Mouse (Mus musculus): ENCODE measurements around the gene Rpl3. TPM values are rescaled to one million over a fixed set of nuclear protein-coding genes. Genes with fewer than 3 reads are reported as not detected.
"Not testable (repeated sequence)": the region's sequence is repeated elsewhere in the genome, so short reads cannot be mapped to it uniquely, and the experiment has no call there.

Gene Rpl3
- polyA plus RNA-seq, 1 experiment from 2014 or later = 1,053 TPM

DNA sequence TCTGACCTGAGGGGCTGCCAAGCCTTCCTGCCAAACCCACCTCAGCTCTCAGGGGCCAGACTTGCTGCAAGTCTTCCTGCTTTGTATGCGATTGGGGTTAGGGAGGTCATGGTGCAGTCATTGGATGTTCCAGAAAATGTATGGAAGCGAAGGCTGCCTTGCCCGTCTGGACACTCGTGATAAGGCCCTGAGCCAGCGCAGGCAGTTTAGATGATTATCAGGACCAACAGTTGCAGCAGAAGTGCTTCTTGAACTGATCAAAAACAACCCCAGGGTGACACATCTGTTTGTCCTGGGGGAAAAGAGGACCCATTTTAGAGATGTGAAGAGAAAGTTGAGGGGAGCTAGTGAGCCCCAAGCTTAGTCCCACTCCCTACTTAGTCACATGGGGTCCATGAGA, 39.0 kb upstream of the Rpl3 start:
- Histone ChIP-seq H3K36me3 (no peaks in the 10 kb centered on the region), H3K4me2 (no peak overlapping the region), H3K27ac (no peak overlapping the region), H3K27me3 (no peaks in the 10 kb centered on the region), H3K9me3 (no peaks in the 10 kb centered on the region), H3K4me3 (no peak overlapping the region), H3K4me1 (peaks cover 18% of the 10 kb centered on the region), H3K9ac (no peak overlapping the region)
- ATAC-seq (ENCODE audit: borderline replicate concordance, extremely low read depth, low FRiP score, low TSS enrichment) = no peak
- 59% methylated on average over 5 of the region's 5 CpGs for WGBS

DNA sequence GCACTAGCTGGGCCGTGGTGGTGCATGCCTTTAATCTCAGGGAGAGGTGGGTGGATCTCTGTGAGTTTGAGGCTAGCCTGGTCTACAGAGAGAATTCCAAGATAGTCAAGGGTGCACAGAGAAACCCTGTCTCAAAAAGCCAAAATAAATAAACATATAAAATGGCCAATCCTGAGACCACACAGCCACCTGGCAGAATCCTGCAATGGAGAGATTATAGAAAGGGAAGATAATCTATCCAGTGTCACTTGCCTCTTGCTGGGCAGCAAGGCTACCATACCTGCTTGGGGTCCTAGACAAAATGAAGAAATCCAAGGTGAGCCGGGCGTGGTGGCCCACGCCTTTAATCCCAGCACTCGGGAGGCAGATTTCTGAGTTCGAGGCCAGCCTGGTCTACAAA, 38.3 kb upstream of the Rpl3 start:
- H3K9ac ChIP-seq = no peak overlapping the region
- H3K4me2 ChIP-seq = no peak overlapping the region
- H3K9me3 ChIP-seq = no peaks in the 10 kb centered on the region
- no peaks in the 10 kb centered on the region for H3K27me3 ChIP-seq
- no peaks in the 10 kb centered on the region for H3K36me3 ChIP-seq
- 85% methylated on average over 6 of the region's 6 CpGs for WGBS
- no peak overlapping the region for H3K4me3 ChIP-seq
- H3K4me1 ChIP-seq = peaks cover 25% of the 10 kb centered on the region
- no peak overlapping the region for H3K27ac ChIP-seq
- no peak for ATAC-seq (ENCODE audit: borderline replicate concordance, extremely low read depth, low FRiP score, low TSS enrichment)

DNA sequence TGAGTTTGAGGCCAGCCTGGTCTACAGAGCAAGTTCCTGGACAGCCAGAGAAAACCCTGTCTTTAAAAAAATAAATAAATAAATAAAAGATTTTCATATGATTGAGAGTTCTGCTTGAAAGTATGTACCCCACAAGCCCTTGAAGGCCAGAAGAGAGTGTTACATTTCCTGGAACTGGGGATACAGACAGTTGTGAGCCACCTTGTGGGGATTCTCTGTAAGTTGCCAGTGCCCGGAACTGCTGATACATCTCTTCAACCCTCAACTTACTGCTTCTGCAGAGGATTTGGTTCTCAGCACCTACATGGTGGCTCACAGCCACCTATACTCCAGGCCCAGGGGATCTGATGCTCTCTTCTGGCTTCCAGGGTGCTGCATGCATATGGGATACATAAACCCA, 35.5 kb upstream of the Rpl3 start:
- no peak overlapping the region for H3K4me3 ChIP-seq
- no peaks in the 10 kb centered on the region for H3K36me3 ChIP-seq
- 56% methylated on average over 1 of the region's 1 CpGs for WGBS
- no peak overlapping the region for H3K27ac ChIP-seq
- no peak for ATAC-seq (ENCODE audit: borderline replicate concordance, extremely low read depth, low FRiP score, low TSS enrichment)
- no peak overlapping the region for H3K4me2 ChIP-seq
- H3K9ac ChIP-seq = no peak overlapping the region
- H3K4me1 ChIP-seq = peaks cover 10% of the 10 kb centered on the region; the same call in 1 of the 2 replicates
- no peaks in the 10 kb centered on the region for H3K27me3 ChIP-seq
- H3K9me3 ChIP-seq = no peaks in the 10 kb centered on the region

DNA sequence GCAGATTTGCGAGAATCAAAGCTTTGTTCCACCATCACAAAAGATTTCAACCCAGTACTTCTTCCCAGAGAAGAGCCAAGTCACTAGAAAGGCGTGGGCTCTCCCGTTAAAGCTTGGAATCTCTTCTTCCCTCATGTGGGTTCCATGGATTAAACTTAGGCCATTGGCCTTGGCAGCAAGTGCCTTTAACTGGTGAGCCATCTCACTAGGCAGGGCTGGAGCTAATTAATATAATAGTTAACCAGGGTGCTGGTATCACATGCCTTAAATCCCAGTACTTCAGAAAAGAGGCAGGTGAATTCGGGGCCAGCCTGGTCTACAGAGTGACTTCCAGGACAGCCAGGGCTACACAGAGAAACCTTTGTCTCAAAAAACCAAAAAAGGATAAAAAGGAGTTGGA, 33.0 kb upstream of the Rpl3 start:
- WGBS = 69% methylated on average over 4 of the region's 4 CpGs
- no peaks in the 10 kb centered on the region for H3K36me3 ChIP-seq
- H3K27me3 ChIP-seq = no peaks in the 10 kb centered on the region
- peak overlapping the region; percentile 81; the same call in 1 of the 2 replicates for H3K27ac ChIP-seq
- H3K4me1 ChIP-seq = peaks cover 10% of the 10 kb centered on the region; the same call in 1 of the 2 replicates
- H3K9ac ChIP-seq = no peak overlapping the region
- no peaks in the 10 kb centered on the region for H3K9me3 ChIP-seq
- no peak overlapping the region for H3K4me2 ChIP-seq
- no peak overlapping the region for H3K4me3 ChIP-seq
- ATAC-seq (ENCODE audit: borderline replicate concordance, extremely low read depth, low FRiP score, low TSS enrichment) = no peak

DNA sequence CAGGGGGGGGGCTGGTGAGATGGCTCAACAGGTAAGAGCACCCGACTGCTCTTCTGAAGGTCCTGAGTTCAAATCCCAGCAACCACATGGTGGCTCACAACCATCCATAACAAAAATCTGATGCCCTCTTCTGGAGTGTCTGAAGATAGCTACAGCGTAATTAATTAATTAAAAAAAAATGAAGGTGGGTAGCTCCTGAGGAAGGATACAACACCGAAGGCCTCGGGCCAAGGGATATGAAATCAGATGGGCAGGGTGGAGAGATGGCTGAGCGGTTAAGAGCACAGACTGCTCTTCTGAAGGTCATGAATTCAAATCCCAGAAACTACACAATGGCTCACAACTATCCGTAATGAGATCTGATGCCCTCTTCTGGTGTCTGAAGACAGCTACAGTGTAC, 30.8 kb upstream of the Rpl3 start:
- not testable (repeated sequence) for H3K4me3 ChIP-seq; H3K36me3 ChIP-seq; ATAC-seq (ENCODE audit: borderline replicate concordance, extremely low read depth, low FRiP score, low TSS enrichment); H3K4me2 ChIP-seq; H3K27ac ChIP-seq; H3K9me3 ChIP-seq; H3K9ac ChIP-seq; H3K27me3 ChIP-seq
- H3K4me1 ChIP-seq = peaks cover 10% of the 10 kb centered on the region; the same call in 1 of the 2 replicates
- WGBS = 93% methylated on average over 6 of the region's 6 CpGs

DNA sequence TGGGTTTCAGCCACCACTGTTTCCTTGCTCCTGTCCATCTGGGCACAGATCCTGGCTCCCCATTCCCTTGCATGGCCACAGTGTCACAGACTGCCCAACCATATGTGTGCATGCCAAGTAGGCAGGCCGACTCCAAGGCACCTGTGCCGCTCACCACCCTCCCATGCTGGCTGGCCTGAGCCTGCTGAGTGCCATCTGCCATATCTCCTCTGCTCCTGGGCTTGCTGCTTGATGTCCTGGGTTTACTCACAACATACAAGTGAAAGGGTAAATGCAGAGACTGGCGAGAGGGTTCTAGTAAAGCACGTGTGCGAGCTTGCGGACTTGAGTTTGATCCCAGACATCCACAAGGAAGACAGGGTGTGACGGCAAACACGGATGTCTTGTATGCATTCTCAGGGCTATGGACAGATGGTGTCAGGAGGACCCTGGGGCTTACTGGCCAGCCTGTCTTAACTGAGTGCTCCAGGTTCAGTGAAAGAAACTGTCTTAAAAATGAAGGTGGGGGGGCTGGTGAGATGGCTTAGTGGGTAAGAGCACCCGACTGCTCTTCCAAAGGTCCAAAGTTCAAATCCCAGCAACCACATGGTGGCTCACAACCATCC, 30.2 kb upstream of the Rpl3 start:
- Histone ChIP-seq H3K27ac (no peak overlapping the region), H3K4me3 (no peak overlapping the region), H3K9ac (no peak overlapping the region), H3K4me1 (peaks cover 10% of the 10 kb centered on the region; the same call in 1 of the 2 replicates), H3K9me3 (no peaks in the 10 kb centered on the region), H3K36me3 (no peaks in the 10 kb centered on the region), H3K27me3 (no peaks in the 10 kb centered on the region), H3K4me2 (no peak overlapping the region)
- WGBS = 87% methylated on average over 9 of the region's 9 CpGs
- ATAC-seq (ENCODE audit: borderline replicate concordance, extremely low read depth, low FRiP score, low TSS enrichment) = no peak

DNA sequence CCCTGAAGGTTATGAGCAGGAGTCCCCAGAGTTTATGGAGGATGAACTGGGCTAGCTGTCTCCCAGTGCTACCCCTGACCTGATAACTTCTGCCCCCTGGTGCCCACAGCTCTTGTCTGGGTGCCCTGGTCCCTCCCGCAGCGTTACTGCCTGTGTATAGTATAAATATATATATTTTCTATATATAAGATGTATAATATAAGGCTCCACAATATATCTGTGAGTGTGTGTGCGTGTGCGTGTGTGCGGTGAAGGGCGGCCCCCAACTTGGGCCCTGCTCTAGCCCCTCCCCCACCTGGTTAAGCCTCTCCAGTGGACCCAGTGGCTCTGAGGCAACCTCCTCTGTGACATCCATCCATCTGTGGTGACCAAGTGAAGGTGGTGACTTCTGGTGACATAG, 27.4 kb upstream of the Rpl3 start:
- Histone ChIP-seq H3K27ac (no peak overlapping the region), H3K9ac (no peak overlapping the region), H3K4me3 (no peak overlapping the region), H3K36me3 (no peaks in the 10 kb centered on the region), H3K9me3 (no peaks in the 10 kb centered on the region), H3K4me1 (no peaks in the 10 kb centered on the region; the same call in 1 of the 2 replicates), H3K27me3 (no peaks in the 10 kb centered on the region), H3K4me2 (no peak overlapping the region)
- WGBS = 79% methylated on average over 6 of the region's 6 CpGs
- ATAC-seq (ENCODE audit: borderline replicate concordance, extremely low read depth, low FRiP score, low TSS enrichment) = no peak

DNA sequence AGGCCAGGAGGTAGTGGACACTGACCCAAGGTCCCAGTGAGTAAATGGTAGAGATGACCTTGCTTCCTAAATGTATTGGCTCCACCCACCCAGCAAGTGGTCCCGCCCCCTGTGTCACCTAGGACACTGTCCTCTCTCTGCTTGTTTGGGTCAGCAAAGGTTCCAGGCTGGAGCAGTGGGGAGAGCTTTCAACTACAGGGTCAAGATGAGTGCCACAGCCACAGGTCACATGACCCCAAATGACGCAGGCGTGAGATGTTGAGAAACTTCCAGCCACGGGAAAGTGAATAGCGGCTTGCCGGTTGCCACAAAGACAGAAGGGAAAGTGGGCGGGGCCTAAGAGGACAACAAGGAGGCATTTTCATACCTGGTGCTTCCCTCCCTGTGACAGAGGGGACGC, 25.5 kb upstream of the Rpl3 start:
- no peak overlapping the region for H3K4me2 ChIP-seq
- no peaks in the 10 kb centered on the region for H3K27me3 ChIP-seq
- H3K36me3 ChIP-seq = no peaks in the 10 kb centered on the region
- no peaks in the 10 kb centered on the region for H3K9me3 ChIP-seq
- H3K9ac ChIP-seq = no peak overlapping the region
- WGBS = 43% methylated on average over 8 of the region's 8 CpGs
- H3K4me1 ChIP-seq = no peaks in the 10 kb centered on the region; the same call in 1 of the 2 replicates
- no peak overlapping the region for H3K27ac ChIP-seq
- no peak overlapping the region for H3K4me3 ChIP-seq
- no peak for ATAC-seq (ENCODE audit: borderline replicate concordance, extremely low read depth, low FRiP score, low TSS enrichment)

DNA sequence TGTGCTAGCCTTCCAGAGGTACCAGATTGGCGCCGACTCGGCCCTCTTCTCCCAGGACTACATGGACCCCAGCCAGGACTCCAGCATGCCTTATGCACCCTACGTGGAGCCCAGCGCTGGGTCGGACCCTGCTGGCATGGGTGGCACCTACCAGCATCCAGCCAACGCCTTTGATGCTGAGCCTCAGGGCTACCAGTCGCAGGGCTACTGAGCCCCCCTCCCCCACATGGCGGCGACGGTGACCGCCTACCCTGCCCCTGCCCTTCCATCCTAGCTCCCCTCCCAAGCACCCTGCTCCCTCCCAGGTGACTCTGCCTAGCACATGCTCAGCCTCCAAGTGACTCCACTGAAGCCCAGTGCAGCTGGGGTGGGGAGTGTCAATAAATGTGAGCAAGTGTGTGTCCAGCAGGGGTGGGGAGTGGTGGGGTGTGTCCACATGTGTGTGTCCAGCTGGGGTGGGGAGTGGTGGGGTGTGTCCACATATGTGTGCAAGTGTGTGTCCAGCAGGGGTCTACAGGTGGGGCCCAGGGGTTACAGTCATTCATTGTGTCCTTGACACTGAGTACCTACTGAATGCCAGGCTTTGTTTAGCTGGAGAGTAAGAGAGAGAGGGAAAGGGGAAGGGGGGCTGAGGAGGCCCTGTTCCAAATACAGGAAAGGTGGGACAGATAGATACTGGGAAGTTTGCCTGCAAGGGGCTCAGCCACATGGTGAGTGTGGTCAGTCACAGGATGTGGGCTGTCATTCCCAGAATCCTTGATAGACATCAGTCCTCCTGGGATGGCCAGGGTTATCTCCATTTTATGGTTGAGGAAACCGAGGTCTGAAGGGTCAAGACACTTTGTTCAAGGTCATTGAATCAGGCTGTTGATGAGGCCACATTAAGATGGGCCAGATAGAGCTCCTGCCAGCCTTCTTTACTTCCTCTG, 24.5 kb upstream of the Rpl3 start:
- Histone ChIP-seq H3K36me3 (no peaks in the 10 kb centered on the region), H3K4me1 (no peaks in the 10 kb centered on the region; the same call in 1 of the 2 replicates), H3K9me3 (no peaks in the 10 kb centered on the region), H3K27me3 (no peaks in the 10 kb centered on the region), H3K4me3 (no peak overlapping the region), H3K4me2 (no peak overlapping the region), H3K9ac (no peak overlapping the region), H3K27ac (no peak overlapping the region)
- 66% methylated on average over 13 of the region's 13 CpGs for WGBS
- no peak for ATAC-seq (ENCODE audit: borderline replicate concordance, extremely low read depth, low FRiP score, low TSS enrichment)

DNA sequence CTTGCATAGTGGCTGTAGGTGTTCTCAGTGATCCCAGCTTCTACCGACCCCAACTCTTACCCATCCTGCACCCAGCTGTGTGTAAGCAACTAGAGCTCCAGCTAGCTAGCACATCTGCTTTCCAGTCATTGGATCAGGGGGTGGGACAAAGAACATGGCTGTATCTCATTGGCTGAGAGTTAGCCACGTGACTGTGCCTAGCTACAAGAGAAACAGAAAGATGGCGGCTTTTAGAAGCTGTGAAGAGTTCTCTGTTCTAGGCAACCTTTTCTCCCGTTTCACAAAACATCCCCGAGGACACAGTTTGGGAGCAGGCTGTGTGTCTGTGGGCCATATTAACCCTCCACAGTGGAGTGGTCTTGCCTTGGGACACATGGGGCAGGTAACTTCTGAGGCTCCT, 23.6 kb upstream of the Rpl3 start:
- Histone ChIP-seq H3K27me3 (no peaks in the 10 kb centered on the region), H3K4me3 (no peak overlapping the region), H3K9me3 (no peaks in the 10 kb centered on the region), H3K27ac (no peak overlapping the region), H3K36me3 (no peaks in the 10 kb centered on the region), H3K4me1 (no peaks in the 10 kb centered on the region; the same call in 1 of the 2 replicates), H3K9ac (no peak overlapping the region), H3K4me2 (no peak overlapping the region)
- no peak for ATAC-seq (ENCODE audit: borderline replicate concordance, extremely low read depth, low FRiP score, low TSS enrichment)
- 54% methylated on average over 5 of the region's 5 CpGs for WGBS

DNA sequence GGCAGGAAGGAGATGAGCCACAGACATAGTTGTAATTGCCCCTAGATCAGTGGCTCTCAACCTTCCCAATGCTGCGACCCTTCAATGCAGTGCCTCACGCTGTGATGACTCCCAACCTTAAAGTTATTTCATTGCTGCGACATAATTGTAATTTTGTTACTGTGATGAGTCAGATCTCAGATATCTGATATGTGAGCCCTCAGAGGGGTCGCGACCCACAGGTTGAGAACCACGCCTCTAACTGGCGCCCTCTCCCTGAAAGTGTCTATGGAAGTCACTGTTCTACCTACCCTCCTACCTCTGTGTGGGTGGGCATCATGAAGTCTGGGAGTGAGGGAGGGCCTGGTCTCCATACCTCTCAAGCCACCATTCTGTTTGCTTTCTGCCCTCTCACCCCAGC, 22.7 kb upstream of the Rpl3 start:
- Histone ChIP-seq H3K4me1 (no peaks in the 10 kb centered on the region; the same call in 1 of the 2 replicates), H3K36me3 (no peaks in the 10 kb centered on the region), H3K4me2 (no peak overlapping the region), H3K9ac (no peak overlapping the region), H3K27ac (no peak overlapping the region), H3K4me3 (no peak overlapping the region), H3K9me3 (no peaks in the 10 kb centered on the region), H3K27me3 (no peaks in the 10 kb centered on the region)
- ATAC-seq (ENCODE audit: borderline replicate concordance, extremely low read depth, low FRiP score, low TSS enrichment) = no peak
- 84% methylated on average over 7 of the region's 7 CpGs for WGBS

DNA sequence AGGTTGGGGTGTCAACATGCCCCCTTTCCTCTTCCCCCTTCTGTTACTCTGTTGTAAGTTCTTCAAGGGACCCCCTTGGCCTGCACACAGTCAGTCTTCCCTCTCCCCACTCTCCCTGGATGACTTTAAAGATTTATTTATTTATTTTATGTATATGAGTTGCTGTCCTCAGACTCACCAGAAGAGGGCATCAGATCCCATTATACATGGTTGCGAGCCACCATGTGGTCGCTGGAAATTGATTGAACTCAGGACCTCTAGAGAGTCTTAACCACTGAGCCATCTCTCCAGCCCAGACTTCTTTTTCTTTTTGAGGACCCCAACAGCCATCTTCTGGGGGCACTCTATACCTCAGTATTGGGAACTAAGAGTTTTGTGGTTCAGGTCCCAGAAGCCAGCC, 20.8 kb upstream of the Rpl3 start:
- Histone ChIP-seq H3K9me3 (no peaks in the 10 kb centered on the region), H3K9ac (no peak overlapping the region), H3K4me3 (no peak overlapping the region), H3K4me2 (no peak overlapping the region), H3K36me3 (no peaks in the 10 kb centered on the region), H3K27me3 (no peaks in the 10 kb centered on the region), H3K4me1 (no peaks in the 10 kb centered on the region; the same call in 1 of the 2 replicates), H3K27ac (no peak overlapping the region)
- WGBS = 56% methylated on average over 2 of the region's 2 CpGs
- ATAC-seq (ENCODE audit: borderline replicate concordance, extremely low read depth, low FRiP score, low TSS enrichment) = no peak

All from lung, embryonic 15.5 days (tissue).